Mouse (Mus musculus) testis, adult 2 months (tissue): ENCODE data around the gene Tnrc6b.

Experiments
- CTCF ChIP-seq: fragments of 200-500 bp; IDR thresholded peaks from 2 replicates; pipeline ENCODE4 v1.5.1; 2012; ENCODE audit warnings: low read depth, mild to moderate bottlenecking, inconsistent platforms, low read length, moderate library complexity; ENCODE audit not compliant: control insufficient read depth, insufficient read depth, insufficient replicate concordance
- POLR2A ChIP-seq: fragments of 200-500 bp; IDR thresholded peaks from 2 replicates; pipeline ENCODE4 v1.6.1; 2012; ENCODE audit warnings: low read depth, mild to moderate bottlenecking, inconsistent platforms, low read length, moderate library complexity; ENCODE audit not compliant: control insufficient read depth

DNA sequence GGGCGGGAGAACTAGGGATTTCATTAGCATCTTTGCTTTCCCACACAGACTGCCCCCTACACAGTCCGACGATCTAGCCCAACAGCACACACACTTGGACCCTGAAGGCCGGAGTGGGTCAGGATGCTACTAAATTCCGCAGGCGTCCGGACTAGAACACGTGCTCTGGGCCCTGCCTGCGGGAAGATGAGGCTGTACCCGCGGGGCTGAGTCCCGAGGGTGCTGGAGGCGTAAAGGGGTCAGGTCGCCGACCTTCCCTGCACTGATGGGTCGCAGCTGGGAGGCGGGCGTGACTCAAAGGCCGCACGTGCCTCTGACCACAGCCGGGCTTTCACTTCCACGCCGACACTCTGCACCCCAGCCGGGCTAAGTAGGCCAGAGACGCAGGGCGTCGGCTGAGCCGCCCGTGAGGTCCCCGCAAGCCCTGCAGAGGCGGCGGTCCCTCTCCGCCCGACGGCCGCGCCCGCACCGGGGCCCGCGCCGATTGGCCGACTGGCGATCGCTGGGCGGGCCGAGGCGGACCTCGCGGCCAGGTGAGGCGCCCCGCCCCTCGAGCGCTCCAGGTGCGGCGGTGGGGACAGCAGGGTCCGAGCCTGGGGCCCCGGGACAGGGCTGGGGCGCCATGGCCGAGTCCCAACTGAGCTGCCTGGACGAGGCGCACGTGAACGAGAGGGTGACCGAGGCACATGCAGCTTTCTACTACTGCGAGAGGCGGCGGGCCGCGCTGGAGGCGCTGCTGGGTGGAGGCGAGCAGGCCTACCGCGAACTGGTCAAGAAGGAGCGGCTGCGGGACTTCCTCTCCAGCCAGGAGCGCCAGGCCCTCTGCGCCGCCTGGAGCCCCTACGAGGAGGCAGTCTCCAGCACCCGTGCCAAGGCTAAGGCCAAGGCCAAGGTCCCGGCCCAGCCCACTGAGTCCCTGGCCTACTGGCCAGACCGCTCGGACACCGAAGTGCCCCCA is 39.5 kb upstream of the Tnrc6b start, which contains the start of gene Fam83f:
- TF ChIP-seq POLR2A (peak; percentile 39; the same call in 1 of the 2 replicates), CTCF (no peak)
